In the genomic region with DNA sequence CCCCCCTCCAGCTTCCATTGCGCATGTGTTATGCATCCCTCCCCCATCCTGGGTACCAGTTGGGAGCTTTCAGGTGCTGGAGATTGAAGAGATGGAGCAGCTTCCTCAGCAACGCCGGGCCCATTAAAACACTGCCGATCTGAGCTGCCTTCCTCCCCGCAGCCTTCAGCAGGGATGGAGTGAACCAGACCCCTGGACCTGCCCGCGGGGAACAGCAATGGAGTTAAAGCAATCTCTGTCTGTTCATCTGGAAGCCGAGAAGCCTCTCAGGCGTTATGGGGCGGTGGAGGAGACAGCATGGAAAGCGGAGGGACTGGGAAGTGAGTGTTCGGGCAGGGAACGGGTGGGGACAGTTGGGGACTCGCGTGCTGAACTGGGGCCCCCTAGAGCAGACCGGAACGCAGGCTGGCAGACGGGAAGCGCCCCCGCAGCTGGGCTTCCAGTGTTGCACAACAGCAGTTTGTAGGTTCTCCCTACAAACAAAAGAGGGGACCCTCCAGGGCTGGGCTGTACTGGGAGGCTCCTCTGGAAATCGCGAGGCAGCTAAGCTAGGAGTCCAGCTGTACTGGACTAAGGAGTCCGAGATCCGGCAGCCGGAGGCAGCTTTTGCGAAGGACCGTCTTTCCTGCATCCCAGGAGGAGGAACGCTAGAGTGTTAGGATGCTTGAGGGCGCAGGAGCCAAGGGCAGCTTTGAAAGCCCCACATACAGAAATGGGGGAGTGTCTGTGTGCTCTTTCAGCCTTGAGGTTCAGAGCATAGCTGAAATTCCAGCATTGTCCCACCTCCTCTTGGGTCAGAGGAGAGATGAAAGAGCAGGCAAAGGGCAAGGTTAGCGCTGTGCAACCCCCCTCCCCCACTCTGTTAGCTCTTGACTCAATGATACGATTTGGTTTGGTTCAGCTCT, we compare ENCODE assay signal across 8 mouse cellular contexts. TPM values are rescaled to one million over a fixed set of nuclear protein-coding genes. Genes with fewer than 3 reads are reported as not detected.
DNase-seq lines count a peak whose midpoint lies in the region; ATAC-seq lines count a peak whose summit lies in the region.

A gene (plus strand): TSS at position 31 of the 905 bp plus-strand sequence.
A gene (minus strand): TSS at position 315 of the 905 bp plus-strand sequence.

- ATAC-seq in hindbrain, embryonic 11.5 days (ENCODE audit: low FRiP score): peak; percentile 85
- peak; percentile 86 for ATAC-seq in midbrain, embryonic 11.5 days (ENCODE audit: low FRiP score)

- peaks cover 17% of the 10 kb centered on the region for H3K4me1 ChIP-seq in embryonic facial prominence, embryonic 10.5 days
- H3K4me1 ChIP-seq in hindbrain, embryonic 11.5 days (replicated peaks; ENCODE audit: control insufficient read depth, insufficient read depth, low read length): no peaks in the 10 kb centered on the region; the same call in 1 of the 2 replicates
- peaks cover 2% of the 10 kb centered on the region; the same call in 1 of the 2 replicates for H3K4me1 ChIP-seq in midbrain, embryonic 11.5 days (ENCODE audit: control insufficient read depth, insufficient read depth, low read length)

- no peaks in the 10 kb centered on the region for H3K9me3 ChIP-seq in embryonic facial prominence, embryonic 10.5 days
- no peaks in the 10 kb centered on the region for H3K9me3 ChIP-seq in hindbrain, embryonic 11.5 days (ENCODE audit: control insufficient read depth, low read length)
- H3K9me3 ChIP-seq in midbrain, embryonic 11.5 days (ENCODE audit: control insufficient read depth, low read length): no peaks in the 10 kb centered on the region

- peak within 1 kb of the TSS; percentile 56 for H3K4me2 ChIP-seq in hindbrain, embryonic 11.5 days (replicated peaks; ENCODE audit: low read depth, low read length)
- H3K4me2 ChIP-seq in midbrain, embryonic 11.5 days: peak within 1 kb of the TSS; percentile 68

- peak within 1 kb of the TSS; percentile 70 for H3K4me3 ChIP-seq in embryonic facial prominence, embryonic 10.5 days
- peak within 1 kb of the TSS; percentile 41 for H3K4me3 ChIP-seq in hindbrain, embryonic 11.5 days (ENCODE audit: low read depth, low read length)
- H3K4me3 ChIP-seq in midbrain, embryonic 11.5 days (ENCODE audit: low read depth, low read length): peak within 1 kb of the TSS; percentile 51

- H3K27me3 ChIP-seq in embryonic facial prominence, embryonic 10.5 days (replicated peaks; ENCODE audit: low read depth, poor library complexity, severe bottlenecking): no peaks in the 10 kb centered on the region; the same call in none of the 2 replicates
- H3K27me3 ChIP-seq in hindbrain, embryonic 11.5 days (ENCODE audit: control insufficient read depth, insufficient read depth, low read length): no peaks in the 10 kb centered on the region
- H3K27me3 ChIP-seq in midbrain, embryonic 11.5 days (ENCODE audit: control insufficient read depth, insufficient read depth, low read length): no peaks in the 10 kb centered on the region

- 1% methylated on average over 31 of the region's 31 CpGs for WGBS in embryonic facial prominence, embryonic 10.5 days
- WGBS in hindbrain, embryonic 11.5 days: under 1% methylated on average over 31 of the region's 31 CpGs
- 0% methylated on average over 31 of the region's 31 CpGs for WGBS in midbrain, embryonic 11.5 days

- peak within 1 kb of the TSS; percentile 76 for H3K9ac ChIP-seq in hindbrain, embryonic 11.5 days (ENCODE audit: low read depth, low read length)
- peak within 1 kb of the TSS; percentile 84 for H3K9ac ChIP-seq in midbrain, embryonic 11.5 days (ENCODE audit: low read length)

- H3K36me3 ChIP-seq in embryonic facial prominence, embryonic 10.5 days (replicated peaks): no peaks in the 10 kb centered on the region
- no peaks in the 10 kb centered on the region for H3K36me3 ChIP-seq in hindbrain, embryonic 11.5 days (ENCODE audit: control insufficient read depth, insufficient read depth, low read length)
- H3K36me3 ChIP-seq in midbrain, embryonic 11.5 days (ENCODE audit: control insufficient read depth, insufficient read depth, low read length): no peaks in the 10 kb centered on the region

- peak within 1 kb of the TSS; percentile 84 for H3K27ac ChIP-seq in embryonic facial prominence, embryonic 10.5 days (replicated peaks)
- peak within 1 kb of the TSS; percentile 66 for H3K27ac ChIP-seq in hindbrain, embryonic 11.5 days (ENCODE audit: low read depth, low read length)
- H3K27ac ChIP-seq in midbrain, embryonic 11.5 days (ENCODE audit: low read depth, low read length): peak within 1 kb of the TSS; percentile 64

- DNase-seq in ovary, postnatal 36 days (ENCODE audit: low spot score): peak; percentile 10
- no peak for DNase-seq in ovary, postnatal 14 days (ENCODE audit: low spot score)
- peak; percentile 61 for DNase-seq in embryonic facial prominence, embryonic 10.5 days (ENCODE audit: low spot score)
- DNase-seq in hindbrain, embryonic 11.5 days (ENCODE audit: low spot score): peak; percentile 66
- DNase-seq in left cerebral cortex, adult 18-20 months (ENCODE audit: low spot score in 2 of 2): peak; percentile 65 to 67
- DNase-seq in midbrain, embryonic 11.5 days (ENCODE audit: low spot score, missing footprints): peak; percentile 96
- peak; percentile 46 for DNase-seq in testis, postnatal 10 days (ENCODE audit: low spot score)
- DNase-seq in lung, adult 18-20 months: no peak

RNA-seq across cellular contexts. Expression of the first gene that starts in this region (rescaled TPM):
- polyA plus RNA-seq in embryonic facial prominence, embryonic 10.5 days (2016; fragmentation: Nextera tagmentation; extraction: Ambion mirVana): 7.0 and 7.2 TPM in 2 replicates
- polyA plus RNA-seq in hindbrain, embryonic 11.5 days (2014; fragmentation: Nextera tagmentation; extraction: Ambion mirVana): 37.1 and 38.4 TPM in 2 replicates
- 100 to 1,000 TPM; 287 to 294 TPM for total RNA-seq in left cerebral cortex, adult 18-20 months (2021)
- 25.3 and 28.1 TPM in 2 replicates for polyA plus RNA-seq in midbrain, embryonic 11.5 days (2014; fragmentation: Nextera tagmentation; extraction: Ambion mirVana)

RNA-seq across cellular contexts. Expression of the second gene that starts in this region (rescaled TPM):
- polyA plus RNA-seq in embryonic facial prominence, embryonic 10.5 days (2016; fragmentation: Nextera tagmentation; extraction: Ambion mirVana): 0.35 and 0.56 TPM in 2 replicates
- 0.85 and 1.0 TPM in 2 replicates for polyA plus RNA-seq in hindbrain, embryonic 11.5 days (2014; fragmentation: Nextera tagmentation; extraction: Ambion mirVana)
- 1 to 10 TPM in 1 of 2 experiments, under 1 TPM in 1; 0.77 to 1.4 TPM for total RNA-seq in left cerebral cortex, adult 18-20 months (2021)
- 0.23 and 0.74 TPM in 2 replicates for polyA plus RNA-seq in midbrain, embryonic 11.5 days (2014; fragmentation: Nextera tagmentation; extraction: Ambion mirVana)

Comparison
In these comparisons a context has a peak if more than half of its experiments do, and no peak if none do; other contexts are left out.
1. DNase-seq: peak in ovary, postnatal 36 days (single experiment), embryonic facial prominence, embryonic 10.5 days (single experiment), hindbrain, embryonic 11.5 days (single experiment), left cerebral cortex, adult 18-20 months (2 of 2), midbrain, embryonic 11.5 days (single experiment) and testis, postnatal 10 days (single experiment); none in ovary, postnatal 14 days (single experiment) and lung, adult 18-20 months (0 of 2).
2. Peak in every context shown above with its lines, with median percentiles within 50 percentile points of each other: H3K27ac ChIP-seq and H3K4me3 ChIP-seq.